Mouse (Mus musculus) forebrain, embryonic 14.5 days (tissue): Measurements from ENCODE around the gene Prc1. TPM values are rescaled to one million over a fixed set of nuclear protein-coding genes. Genes with fewer than 3 reads are reported as not detected.

Experiments used
- ATAC-seq: fragments of 200-750 bp; cut with Nextera tagmentation; 2 replicates; pipeline ENCODE4 v1.8.0; 2017; ENCODE audit warnings: mild to moderate bottlenecking, moderate library complexity
- DNase-seq: peaks from one replicate; pipeline ENCODE4 v3.0.0-alpha.2; 2015; ENCODE audit warnings: low spot score
- H3K27ac ChIP-seq: fragments of 300-500 bp; sonication (generic); 2 replicates; pipeline ENCODE4 v1.5.1; 2014; ENCODE audit warnings: low read depth, mild to moderate bottlenecking, control low read depth, low read length, moderate library complexity
- H3K27me3 ChIP-seq: fragments of 300-500 bp; sonication (generic); replicated peaks from 2 replicates; pipeline ENCODE4 v1.6.1; 2014; ENCODE audit warnings: low read length, control low read depth, mixed read lengths; ENCODE audit not compliant: control insufficient read depth, insufficient read depth
- H3K36me3 ChIP-seq: fragments of 300-500 bp; sonication (generic); 2 replicates; pipeline ENCODE4 v1.6.1; 2014; ENCODE audit warnings: low read length, control low read depth; ENCODE audit not compliant: control insufficient read depth, insufficient read depth
- H3K4me1 ChIP-seq: fragments of 300-500 bp; sonication (generic); 2 replicates; pipeline ENCODE4 v1.6.1; 2014; ENCODE audit warnings: antibody characterized with exemption, low read length, control low read depth; ENCODE audit not compliant: control insufficient read depth, insufficient read depth
- H3K4me2 ChIP-seq: fragments of 300-500 bp; sonication (generic); 2 replicates; pipeline ENCODE4 v1.6.1; 2014; ENCODE audit warnings: mild to moderate bottlenecking, control low read depth, low read length
- H3K4me3 ChIP-seq: fragments of 300-500 bp; sonication (generic); 2 replicates; pipeline ENCODE4 v1.5.1; 2014; ENCODE audit warnings: low read depth, low read length, control low read depth
- H3K9ac ChIP-seq: fragments of 300-500 bp; sonication (generic); 2 replicates; pipeline ENCODE4 v1.6.1; 2014; ENCODE audit warnings: mild to moderate bottlenecking, low read length, control low read depth, moderate library complexity
- H3K9me3 ChIP-seq: fragments of 300-500 bp; sonication (generic); replicated peaks from 2 replicates; pipeline ENCODE4 v1.6.1; 2016; ENCODE audit warnings: low read length, control low read depth, mixed read lengths; ENCODE audit not compliant: control insufficient read depth
- WGBS: fragments of 180-500 bp; shearing (Covaris S2); extraction: QIAGEN DNeasy Blood & Tissue Kit; methylation state at CpG from one replicate; pipeline ENCODE4 v1.1.7; 2014; 5-methylcytosine and 5-hydroxymethylcytosine counted together
- polyA plus RNA-seq: library from polyadenylated mRNA; unstranded; fragments of >200 nt; fragmentation: Nextera tagmentation; extraction: Ambion mirVana; gene quantifications from 2 replicates; pipeline ENCODE4 v1.2.1, GENCODE M21; 2014

Gene Prc1
- polyA plus RNA-seq, 1 experiment from 2014 or later = 125 TPM

DNA sequence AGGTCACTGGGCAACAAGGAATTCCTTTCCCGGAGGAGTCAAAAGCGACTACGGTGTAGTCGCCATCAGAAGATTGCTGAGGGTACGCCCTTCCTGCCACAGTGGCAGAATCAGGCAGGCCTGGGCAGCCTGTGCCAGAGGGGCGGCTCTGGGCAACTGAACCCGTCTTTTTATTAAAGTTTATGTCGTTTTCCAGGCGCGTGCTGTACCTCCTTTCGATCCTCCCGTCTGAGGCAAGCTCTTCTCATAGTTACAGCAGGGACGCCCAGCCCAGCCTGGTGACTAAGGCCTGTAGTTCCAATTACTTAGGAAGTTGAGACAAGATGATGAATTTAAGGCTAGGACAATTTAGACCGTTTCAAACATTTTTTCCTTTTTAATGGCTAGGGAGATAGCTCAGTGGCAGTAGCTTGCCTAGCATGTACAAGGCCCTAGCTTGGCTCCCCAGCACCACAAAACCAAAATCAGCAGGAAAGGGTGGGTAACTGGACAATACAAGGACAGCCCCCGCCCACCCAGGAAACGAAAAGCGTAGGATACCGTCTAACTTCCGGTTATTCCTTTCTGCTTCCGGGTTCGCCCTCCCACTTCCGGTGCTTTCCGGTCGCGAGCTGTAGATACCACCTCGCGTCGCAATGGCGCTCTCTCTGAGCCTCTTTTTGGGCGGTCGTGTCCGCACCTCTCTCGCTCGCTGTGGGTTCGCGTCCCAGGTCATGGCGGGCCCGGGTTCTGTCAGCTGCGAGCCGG lies 33.5 kb upstream of the Prc1 start, which contains the start of gene Ngrn:
Gene Ngrn, plus strand, starts transcription at position 591 of the 747 bp plus-strand sequence.
- Histone ChIP-seq H3K27me3 (peaks cover 6% of the 10 kb centered on the region; the same call in 1 of the 2 replicates), H3K4me1 (peaks cover 12% of the 10 kb centered on the region), H3K9ac (peak within 1 kb of the TSS; percentile 87), H3K4me2 (peak within 1 kb of the TSS; percentile 92), H3K36me3 (peaks cover 21% of the 10 kb centered on the region), H3K9me3 (no peaks in the 10 kb centered on the region), H3K27ac (peak within 1 kb of the TSS; percentile 58; the same call in 1 of the 2 replicates), H3K4me3 (peak within 1 kb of the TSS; percentile 90)
- WGBS = 27% methylated on average over 40 of the region's 40 CpGs
- peak; percentile 89 for ATAC-seq
- peak; percentile 95 for DNase-seq

GRCm38 (mm10) chr7:80261372-80261990 lies 32.8 kb upstream of the Prc1 start:
- DNase-seq (peak; percentile 39), ATAC-seq (peak; percentile 69)
- 2% methylated on average over 32 of the region's 32 CpGs for WGBS

GRCm38 (mm10) chr7:80264606-80265005 lies 29.6 kb upstream of the Prc1 start:
- H3K27me3 ChIP-seq = no peaks in the 10 kb centered on the region
- H3K36me3 ChIP-seq = peaks cover 34% of the 10 kb centered on the region
- ATAC-seq (no peak), DNase-seq (no peak)
- H3K9ac ChIP-seq = no peak overlapping the region
- WGBS = 92% methylated on average over 12 of the region's 12 CpGs
- no peak overlapping the region for H3K27ac ChIP-seq
- peaks cover 18% of the 10 kb centered on the region for H3K4me1 ChIP-seq
- H3K4me3 ChIP-seq = no peak overlapping the region
- H3K9me3 ChIP-seq = no peaks in the 10 kb centered on the region
- no peak overlapping the region for H3K4me2 ChIP-seq

More at GRCm38 (mm10) chr7:80261372-80261990, 32.8 kb upstream of the Prc1 start:
- peak overlapping the region; percentile 92 for H3K4me2 ChIP-seq
- peaks cover 12% of the 10 kb centered on the region for H3K4me1 ChIP-seq
- H3K9me3 ChIP-seq = no peaks in the 10 kb centered on the region
- peak overlapping the region; percentile 87 for H3K9ac ChIP-seq
- peak overlapping the region; percentile 58; the same call in 1 of the 2 replicates for H3K27ac ChIP-seq
- H3K27me3 ChIP-seq = peaks cover 6% of the 10 kb centered on the region; the same call in 1 of the 2 replicates
- peak overlapping the region; percentile 90 for H3K4me3 ChIP-seq
- H3K36me3 ChIP-seq = peaks cover 28% of the 10 kb centered on the region

GRCm38 (mm10) chr7:80267764-80268163 lies 26.5 kb upstream of the Prc1 start:
- Histone ChIP-seq H3K4me2 (no peak overlapping the region), H3K4me1 (peaks cover 18% of the 10 kb centered on the region), H3K4me3 (no peak overlapping the region), H3K27me3 (no peaks in the 10 kb centered on the region), H3K27ac (no peak overlapping the region), H3K9ac (no peak overlapping the region), H3K9me3 (no peaks in the 10 kb centered on the region), H3K36me3 (peaks cover 37% of the 10 kb centered on the region)
- 52% methylated on average over 1 of the region's 1 CpGs for WGBS
- ATAC-seq (no peak), DNase-seq (no peak)

GRCm38 (mm10) chr7:80268897-80269750 lies 25.1 kb upstream of the Prc1 start, which contains the start of gene Vps33b:
Vps33b (plus strand) TSS chr7:80269649.
- Histone ChIP-seq H3K4me1 (peaks cover 18% of the 10 kb centered on the region), H3K27ac (peak within 1 kb of the TSS; percentile 45; the same call in 1 of the 2 replicates), H3K36me3 (peaks cover 45% of the 10 kb centered on the region), H3K9me3 (peaks cover 2% of the 10 kb centered on the region; the same call in 1 of the 2 replicates), H3K4me2 (peak within 1 kb of the TSS; percentile 91), H3K9ac (peak within 1 kb of the TSS; percentile 76), H3K4me3 (peak within 1 kb of the TSS; percentile 80), H3K27me3 (no peaks in the 10 kb centered on the region)
- peak; percentile 97 for ATAC-seq
- WGBS = 4% methylated on average over 21 of the region's 21 CpGs
- DNase-seq = peak; percentile 97

DNA sequence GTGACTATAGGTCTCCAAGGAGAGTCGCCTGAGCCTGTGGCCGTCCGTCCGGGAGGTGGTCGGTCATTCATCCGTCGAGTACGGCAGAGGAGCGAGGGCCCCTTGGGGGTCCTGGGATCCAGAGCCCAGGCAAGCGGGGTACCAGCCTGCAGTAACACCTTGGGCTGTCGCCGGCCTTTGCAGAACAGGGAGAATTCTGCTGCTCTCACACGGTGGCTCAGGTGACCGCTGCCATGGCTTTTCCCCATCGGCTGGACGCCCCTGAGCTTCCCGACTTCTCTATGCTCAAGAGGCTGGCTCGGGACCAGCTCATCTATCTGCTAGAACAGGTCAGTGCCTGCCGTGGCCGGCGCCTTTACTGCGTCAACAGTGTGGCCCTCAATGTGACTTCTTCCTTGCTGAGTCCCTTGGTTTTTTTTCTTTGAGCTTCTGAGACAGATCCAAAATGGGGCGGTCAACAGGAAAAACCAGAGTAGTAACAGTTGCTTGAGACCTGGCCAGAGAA lies 24.4 kb upstream of the Prc1 start:
- H3K27me3 ChIP-seq = no peaks in the 10 kb centered on the region
- peak overlapping the region; percentile 76 for H3K9ac ChIP-seq
- H3K36me3 ChIP-seq = peaks cover 45% of the 10 kb centered on the region
- DNase-seq (peak; percentile 30), ATAC-seq (peak; percentile 53)
- peaks cover 9% of the 10 kb centered on the region for H3K9me3 ChIP-seq
- H3K4me3 ChIP-seq = peak overlapping the region; percentile 80
- H3K4me2 ChIP-seq = peak overlapping the region; percentile 91
- 0 out of 2 replicates have a peak overlapping the region, but pooled peaks have one; percentile 45 for H3K27ac ChIP-seq
- peaks cover 18% of the 10 kb centered on the region for H3K4me1 ChIP-seq
- 2% methylated on average over 23 of the region's 23 CpGs for WGBS

DNA sequence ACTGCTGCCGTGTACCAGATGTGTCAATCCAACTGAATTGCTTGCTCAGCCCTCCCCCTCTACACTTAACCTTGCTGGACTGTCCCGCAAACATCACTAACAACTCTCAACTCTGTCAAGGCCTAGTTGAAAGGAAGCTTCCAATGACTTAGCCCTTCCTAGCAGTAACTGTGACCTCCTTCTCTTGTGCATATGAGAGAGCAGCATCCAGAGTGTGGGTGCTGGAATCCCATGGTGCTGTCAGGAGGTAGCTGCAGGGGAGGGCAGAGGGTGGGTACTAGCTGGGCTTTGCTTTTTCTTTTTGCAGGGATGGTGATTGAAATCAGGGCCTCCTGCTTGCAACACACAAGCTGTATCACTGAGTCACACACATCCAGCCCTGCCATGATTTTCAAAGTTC lies 20.8 kb upstream of the Prc1 start:
- peaks cover 51% of the 10 kb centered on the region for H3K36me3 ChIP-seq
- WGBS = 93% methylated on average over 2 of the region's 2 CpGs

DNA sequence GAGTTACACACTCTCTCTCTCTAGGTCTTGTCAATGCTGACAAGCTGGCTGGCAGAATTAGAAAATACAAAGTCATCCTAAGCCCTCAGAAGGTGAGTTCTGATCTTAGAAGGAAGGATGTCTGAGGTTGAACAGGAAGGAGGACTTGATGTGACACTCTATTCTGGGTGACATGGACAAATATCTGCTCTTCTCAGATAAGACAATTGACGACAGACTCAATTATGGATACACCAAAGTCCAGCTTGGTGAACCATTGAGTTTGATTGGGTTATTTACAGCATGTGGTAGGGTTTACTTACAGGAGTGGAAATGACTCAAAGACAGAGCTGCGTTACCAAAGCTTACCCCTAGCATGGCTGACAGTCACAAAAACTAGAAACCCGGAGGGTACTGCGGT lies 17.9 kb upstream of the Prc1 start:
- no peak overlapping the region for H3K9ac ChIP-seq
- no peaks in the 10 kb centered on the region for H3K4me1 ChIP-seq
- over 99% methylated on average over 4 of the region's 4 CpGs for WGBS
- no peak overlapping the region for H3K27ac ChIP-seq
- no peak overlapping the region for H3K4me3 ChIP-seq
- no peak for DNase-seq
- ATAC-seq = no peak
- peaks cover 72% of the 10 kb centered on the region for H3K36me3 ChIP-seq
- H3K27me3 ChIP-seq = no peaks in the 10 kb centered on the region
- peaks cover 14% of the 10 kb centered on the region for H3K9me3 ChIP-seq
- no peak overlapping the region for H3K4me2 ChIP-seq

More for the DNA sequence above, 20.8 kb upstream of the Prc1 start:
- Histone ChIP-seq H3K9ac (no peak overlapping the region), H3K27me3 (no peaks in the 10 kb centered on the region), H3K4me3 (no peak overlapping the region), H3K9me3 (peaks cover 14% of the 10 kb centered on the region), H3K4me1 (peaks cover 18% of the 10 kb centered on the region), H3K4me2 (no peak overlapping the region), H3K27ac (no peak overlapping the region)
- DNase-seq (no peak), ATAC-seq (no peak)
